Mouse (Mus musculus) layer of hippocampus, postnatal 25 days (tissue): ENCODE data around the gene Nutf2-ps1. TPM values are rescaled to one million over a fixed set of nuclear protein-coding genes. Genes with fewer than 3 reads are reported as not detected.
"Not testable (repeated sequence)": the region's sequence is repeated elsewhere in the genome, so short reads cannot be mapped to it uniquely, and the experiment has no call there.

Experiments
- DNase-seq, 2 experiments: peaks; one replicate each; pipeline ENCODE4 v3.0.0; 2022; ENCODE audit warnings: mixed read lengths in 2 of 2, low spot score in 1 of 2; ENCODE audit errors: extremely low spot score in 1 of 2
- total RNA-seq, 2 experiments: library from RNA; stranded (reverse); gene quantifications; 2 replicates each; pipeline ENCODE4 v1.2.3; 2021

Nutf2-ps1 gene
- total RNA-seq = 10 to 100 TPM; 34.1 to 44.2 TPM

- DNase-seq = not testable (repeated sequence)
These were observed at the start of gene Nutf2-ps1 for GRCm38 (mm10) chr19:53588968-53589367. TSS of gene Nutf2-ps1 (minus strand) at chr19:53589068.

- DNase-seq = no peak
These were observed 49.2 kb upstream of the Nutf2-ps1 start for GRCm38 (mm10) chr19:53638041-53638440.

- no peak for DNase-seq
These were observed 32.8 kb upstream of the Nutf2-ps1 start for GRCm38 (mm10) chr19:53621681-53622080.

- peak in 1 of 2 experiments; percentile 8 for DNase-seq
These were observed 20.1 kb upstream of the Nutf2-ps1 start for GRCm38 (mm10) chr19:53608921-53609320.

GRCm38 (mm10) chr19:53601363-53601655 lies 12.4 kb upstream of the Nutf2-ps1 start:
- no peak for DNase-seq

GRCm38 (mm10) chr19:53600549-53601362 lies 11.9 kb upstream of the Nutf2-ps1 start:
- peak; percentile 44 to 56 for DNase-seq

- DNase-seq = peak; percentile 99
These were observed 11.1 kb upstream of the Nutf2-ps1 start, which contains the start of gene Smc3 for GRCm38 (mm10) chr19:53599757-53600539. TSS of gene Smc3 (plus strand) at chr19:53600398.

GRCm38 (mm10) chr19:53596723-53597474 lies 8.0 kb upstream of the Nutf2-ps1 start:
- DNase-seq = no peak

GRCm38 (mm10) chr19:53587686-53588085 lies 1.2 kb downstream of the Nutf2-ps1 start:
- DNase-seq = not testable (repeated sequence)

- DNase-seq = not testable (repeated sequence)
These were observed 8.6 kb downstream of the Nutf2-ps1 start for GRCm38 (mm10) chr19:53580271-53580670.

- DNase-seq = peak; percentile 36 to 63
These were observed 10.1 kb downstream of the Nutf2-ps1 start for GRCm38 (mm10) chr19:53578597-53579252.

GRCm38 (mm10) chr19:53577025-53577800 lies 11.7 kb downstream of the Nutf2-ps1 start:
- DNase-seq = no peak

- DNase-seq = no peak
These were observed 12.8 kb downstream of the Nutf2-ps1 start for GRCm38 (mm10) chr19:53576061-53576460.

GRCm38 (mm10) chr19:53575296-53576010 lies 13.4 kb downstream of the Nutf2-ps1 start:
- no peak for DNase-seq

- DNase-seq = no peak
These were observed 14.3 kb downstream of the Nutf2-ps1 start for GRCm38 (mm10) chr19:53574546-53574945.

GRCm38 (mm10) chr19:53574131-53574530 lies 14.7 kb downstream of the Nutf2-ps1 start:
- no peak for DNase-seq

- no peak for DNase-seq
These were observed 15.7 kb downstream of the Nutf2-ps1 start for GRCm38 (mm10) chr19:53573151-53573550.

GRCm38 (mm10) chr19:53572607-53573006 lies 16.3 kb downstream of the Nutf2-ps1 start:
- no peak for DNase-seq
